Mouse (Mus musculus): Measurements from ENCODE around the gene Glrx5.

DNA sequence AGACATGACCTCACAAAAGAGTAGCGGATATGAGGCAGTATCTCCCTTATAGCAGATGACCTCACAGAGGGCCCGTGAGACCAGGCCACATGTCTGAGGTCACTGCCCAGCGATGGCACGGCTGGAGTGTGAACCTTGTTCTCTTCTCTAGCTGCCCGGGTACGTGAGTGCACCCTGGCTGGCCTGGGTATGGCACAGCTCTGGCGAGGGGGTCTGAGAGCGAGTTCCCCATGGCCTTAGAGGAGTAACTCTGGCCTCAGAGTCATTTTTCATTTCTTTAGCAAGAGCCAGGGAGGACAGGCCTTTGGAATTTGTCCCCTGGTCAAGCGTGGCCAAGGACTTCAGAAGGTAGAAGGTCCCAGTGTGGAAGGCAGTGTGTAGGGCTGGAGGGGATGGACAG is 12.3 kb downstream of the Glrx5 start:
- TF ChIP-seq CTCF (IDR thresholded peaks at IDR 0.05): no peak
- TF ChIP-seq POLR2A (IDR thresholded peaks at IDR 0.05; ENCODE audit: insufficient read depth, low read depth, low read length): no peak
- TF ChIP-seq EP300 (IDR thresholded peaks at IDR 0.05; ENCODE audit: insufficient read depth, low read depth, low read length): no peak

Data from heart, adult 2 months (tissue).